Mouse (Mus musculus): Measurements from ENCODE around the gene Ifi204.
"Not testable (repeated sequence)": the region's sequence is repeated elsewhere in the genome, so short reads cannot be mapped to it uniquely, and the experiment has no call there.

Gene Ifi204

GRCm38 (mm10) chr1:173766848-173767617, at the start of gene Ifi204:
Gene Ifi204, minus strand, starts transcription at chr1:173766943.
- not testable (repeated sequence) for DNase-seq (ENCODE audit: low read depth, low spot score)

GRCm38 (mm10) chr1:173809294-173809693, 42.6 kb upstream of the Ifi204 start:
- DNase-seq (ENCODE audit: low read depth, low spot score): not testable (repeated sequence)

- DNase-seq (ENCODE audit: low read depth, low spot score): not testable (repeated sequence)
Measured at GRCm38 (mm10) chr1:173802689-173803281, 36.0 kb upstream of the Ifi204 start.

GRCm38 (mm10) chr1:173802207-173802606, 35.5 kb upstream of the Ifi204 start:
- DNase-seq (ENCODE audit: low read depth, low spot score): not testable (repeated sequence)

GRCm38 (mm10) chr1:173801791-173802190, 35.0 kb upstream of the Ifi204 start:
- not testable (repeated sequence) for DNase-seq (ENCODE audit: low read depth, low spot score)

GRCm38 (mm10) chr1:173773457-173773856, 6.7 kb upstream of the Ifi204 start:
- not testable (repeated sequence) for DNase-seq (ENCODE audit: low read depth, low spot score)

- DNase-seq (ENCODE audit: low read depth, low spot score): not testable (repeated sequence)
Measured at GRCm38 (mm10) chr1:173760032-173760431, 6.7 kb downstream of the Ifi204 start.

GRCm38 (mm10) chr1:173742262-173742661, 24.5 kb downstream of the Ifi204 start:
- DNase-seq (ENCODE audit: low read depth, low spot score): no peak

- no peak for DNase-seq (ENCODE audit: low read depth, low spot score)
Measured at GRCm38 (mm10) chr1:173741656-173742055, 25.1 kb downstream of the Ifi204 start, which contains the start of gene Ifi207. Gene Ifi207, minus strand, starts transcription at chr1:173741747.

- DNase-seq (ENCODE audit: low read depth, low spot score): no peak
Measured at GRCm38 (mm10) chr1:173740537-173740936, 26.2 kb downstream of the Ifi204 start.

GRCm38 (mm10) chr1:173736986-173737385, 29.8 kb downstream of the Ifi204 start:
- no peak for DNase-seq (ENCODE audit: low read depth, low spot score)

GRCm38 (mm10) chr1:173735015-173735414, 31.7 kb downstream of the Ifi204 start:
- not testable (repeated sequence) for DNase-seq (ENCODE audit: low read depth, low spot score)

GRCm38 (mm10) chr1:173733219-173733618, 33.5 kb downstream of the Ifi204 start:
- no peak for DNase-seq (ENCODE audit: low read depth, low spot score)

Data from ZHBTc4 (cell line).